Mouse (Mus musculus): ENCODE results near the gene Mis18a. TPM values are rescaled to one million over a fixed set of nuclear protein-coding genes. Genes with fewer than 3 reads are reported as not detected.

Gene Mis18a
- 50.1 and 50.9 TPM in 2 replicates for polyA plus RNA-seq (2014; fragmentation: Nextera tagmentation; extraction: Ambion mirVana)

- H3K9me3 ChIP-seq (ENCODE audit: control insufficient read depth, low read length) = peaks cover 4% of the 10 kb centered on the region; the same call in 1 of the 2 replicates
- ATAC-seq (ENCODE audit: low read depth) (peak; percentile 98), DNase-seq (ENCODE audit: low spot score) (peak; percentile 97)
- WGBS = 0% methylated on average over 44 of the region's 53 CpGs
- peak within 1 kb of the TSS; percentile 62 for H3K4me3 ChIP-seq (ENCODE audit: low read depth, low read length)
- no peaks in the 10 kb centered on the region for H3K27me3 ChIP-seq (replicated peaks; ENCODE audit: control insufficient read depth, insufficient read depth, low read length)
- peaks cover 4% of the 10 kb centered on the region; the same call in 1 of the 2 replicates for H3K4me1 ChIP-seq (ENCODE audit: control insufficient read depth, insufficient read depth, low read length)
- H3K4me2 ChIP-seq (ENCODE audit: low read depth, low read length) = peak within 1 kb of the TSS; percentile 93
- H3K36me3 ChIP-seq (ENCODE audit: control insufficient read depth, insufficient read depth, low read length) = peaks cover 14% of the 10 kb centered on the region
- peak within 1 kb of the TSS; percentile 80 for H3K9ac ChIP-seq (ENCODE audit: low read depth, low read length)
- H3K27ac ChIP-seq (replicated peaks; ENCODE audit: low read depth, low read length) = peak within 1 kb of the TSS; percentile 69
Measured at GRCm38 (mm10) chr16:90727233-90728115, at the start of gene Mis18a. Gene Mis18a (minus strand): TSS chr16:90727404.

GRCm38 (mm10) chr16:90775946-90776520 is 48.8 kb upstream of the Mis18a start:
- no peak overlapping the region; the same call in 1 of the 2 replicates for H3K9ac ChIP-seq (ENCODE audit: low read depth, low read length)
- 77% methylated on average over 10 of the region's 10 CpGs for WGBS

GRCm38 (mm10) chr16:90774646-90775045 is 47.4 kb upstream of the Mis18a start:
- H3K9me3 ChIP-seq (ENCODE audit: control insufficient read depth, low read length) = no peaks in the 10 kb centered on the region
- H3K4me3 ChIP-seq (ENCODE audit: low read depth, low read length) = no peak overlapping the region
- H3K36me3 ChIP-seq (ENCODE audit: control insufficient read depth, insufficient read depth, low read length) = peaks cover 95% of the 10 kb centered on the region
- DNase-seq (ENCODE audit: low spot score) (no peak), ATAC-seq (ENCODE audit: low read depth) (no peak)
- no peak overlapping the region for H3K9ac ChIP-seq (ENCODE audit: low read depth, low read length)
- 80% methylated on average over 6 of the region's 6 CpGs for WGBS
- H3K4me1 ChIP-seq (ENCODE audit: control insufficient read depth, insufficient read depth, low read length) = no peaks in the 10 kb centered on the region
- H3K27me3 ChIP-seq (replicated peaks; ENCODE audit: control insufficient read depth, insufficient read depth, low read length) = no peaks in the 10 kb centered on the region
- no peak overlapping the region for H3K4me2 ChIP-seq (ENCODE audit: low read depth, low read length)
- H3K27ac ChIP-seq (replicated peaks; ENCODE audit: low read depth, low read length) = no peak overlapping the region

More at GRCm38 (mm10) chr16:90775946-90776520, 48.8 kb upstream of the Mis18a start:
- DNase-seq (ENCODE audit: low spot score) (no peak), ATAC-seq (ENCODE audit: low read depth) (no peak)
- peaks cover 98% of the 10 kb centered on the region for H3K36me3 ChIP-seq (ENCODE audit: control insufficient read depth, insufficient read depth, low read length)
- H3K27ac ChIP-seq (replicated peaks; ENCODE audit: low read depth, low read length) = no peak overlapping the region
- no peaks in the 10 kb centered on the region for H3K27me3 ChIP-seq (replicated peaks; ENCODE audit: control insufficient read depth, insufficient read depth, low read length)
- H3K4me3 ChIP-seq (ENCODE audit: low read depth, low read length) = no peak overlapping the region
- no peaks in the 10 kb centered on the region for H3K9me3 ChIP-seq (ENCODE audit: control insufficient read depth, low read length)
- no peak overlapping the region for H3K4me2 ChIP-seq (ENCODE audit: low read depth, low read length)
- H3K4me1 ChIP-seq (ENCODE audit: control insufficient read depth, insufficient read depth, low read length) = no peaks in the 10 kb centered on the region

- Histone ChIP-seq H3K4me2 (ENCODE audit: low read depth, low read length) (no peak overlapping the region), H3K4me3 (ENCODE audit: low read depth, low read length) (no peak overlapping the region), H3K27ac (replicated peaks; ENCODE audit: low read depth, low read length) (no peak overlapping the region), H3K4me1 (ENCODE audit: control insufficient read depth, insufficient read depth, low read length) (no peaks in the 10 kb centered on the region), H3K9me3 (ENCODE audit: control insufficient read depth, low read length) (no peaks in the 10 kb centered on the region), H3K36me3 (ENCODE audit: control insufficient read depth, insufficient read depth, low read length) (peaks cover 95% of the 10 kb centered on the region), H3K27me3 (replicated peaks; ENCODE audit: control insufficient read depth, insufficient read depth, low read length) (no peaks in the 10 kb centered on the region), H3K9ac (ENCODE audit: low read depth, low read length) (no peak overlapping the region)
- DNase-seq (ENCODE audit: low spot score) = no peak
- 80% methylated on average over 12 of the region's 12 CpGs for WGBS
- no peak for ATAC-seq (ENCODE audit: low read depth)
Measured at GRCm38 (mm10) chr16:90774216-90774615, 47.0 kb upstream of the Mis18a start.

GRCm38 (mm10) chr16:90766919-90767454 is 39.8 kb upstream of the Mis18a start:
- no peak overlapping the region for H3K4me2 ChIP-seq (ENCODE audit: low read depth, low read length)
- H3K36me3 ChIP-seq (ENCODE audit: control insufficient read depth, insufficient read depth, low read length) = peaks cover 83% of the 10 kb centered on the region
- H3K27ac ChIP-seq (replicated peaks; ENCODE audit: low read depth, low read length) = no peak overlapping the region
- H3K9ac ChIP-seq (ENCODE audit: low read depth, low read length) = no peak overlapping the region
- no peak for DNase-seq (ENCODE audit: low spot score)
- 95% methylated on average over 15 of the region's 15 CpGs for WGBS
- ATAC-seq (ENCODE audit: low read depth) = no peak
- H3K4me1 ChIP-seq (ENCODE audit: control insufficient read depth, insufficient read depth, low read length) = no peaks in the 10 kb centered on the region
- H3K27me3 ChIP-seq (replicated peaks; ENCODE audit: control insufficient read depth, insufficient read depth, low read length) = no peaks in the 10 kb centered on the region
- H3K4me3 ChIP-seq (ENCODE audit: low read depth, low read length) = no peak overlapping the region
- no peaks in the 10 kb centered on the region for H3K9me3 ChIP-seq (ENCODE audit: control insufficient read depth, low read length)

- 87% methylated on average over 9 of the region's 9 CpGs for WGBS
Measured at GRCm38 (mm10) chr16:90765195-90765877, 38.1 kb upstream of the Mis18a start.

GRCm38 (mm10) chr16:90760515-90760914 is 33.3 kb upstream of the Mis18a start:
- peaks cover 64% of the 10 kb centered on the region for H3K36me3 ChIP-seq (ENCODE audit: control insufficient read depth, insufficient read depth, low read length)
- ATAC-seq (ENCODE audit: low read depth) = no peak

More at GRCm38 (mm10) chr16:90765195-90765877, 38.1 kb upstream of the Mis18a start:
- DNase-seq (ENCODE audit: low spot score) (peak; percentile 24), ATAC-seq (ENCODE audit: low read depth) (no peak)
- Histone ChIP-seq H3K36me3 (ENCODE audit: control insufficient read depth, insufficient read depth, low read length) (peaks cover 80% of the 10 kb centered on the region), H3K4me2 (ENCODE audit: low read depth, low read length) (no peak overlapping the region), H3K9ac (ENCODE audit: low read depth, low read length) (no peak overlapping the region), H3K27ac (replicated peaks; ENCODE audit: low read depth, low read length) (no peak overlapping the region), H3K4me1 (ENCODE audit: control insufficient read depth, insufficient read depth, low read length) (no peaks in the 10 kb centered on the region), H3K27me3 (replicated peaks; ENCODE audit: control insufficient read depth, insufficient read depth, low read length) (no peaks in the 10 kb centered on the region), H3K4me3 (ENCODE audit: low read depth, low read length) (no peak overlapping the region), H3K9me3 (ENCODE audit: control insufficient read depth, low read length) (no peaks in the 10 kb centered on the region)

GRCm38 (mm10) chr16:90759335-90759734 is 32.1 kb upstream of the Mis18a start:
- DNase-seq (ENCODE audit: low spot score) = no peak
- Histone ChIP-seq H3K27ac (replicated peaks; ENCODE audit: low read depth, low read length) (no peak overlapping the region), H3K4me1 (ENCODE audit: control insufficient read depth, insufficient read depth, low read length) (no peaks in the 10 kb centered on the region), H3K9ac (ENCODE audit: low read depth, low read length) (no peak overlapping the region), H3K9me3 (ENCODE audit: control insufficient read depth, low read length) (no peaks in the 10 kb centered on the region), H3K4me2 (ENCODE audit: low read depth, low read length) (no peak overlapping the region), H3K27me3 (replicated peaks; ENCODE audit: control insufficient read depth, insufficient read depth, low read length) (no peaks in the 10 kb centered on the region), H3K4me3 (ENCODE audit: low read depth, low read length) (no peak overlapping the region), H3K36me3 (ENCODE audit: control insufficient read depth, insufficient read depth, low read length) (peaks cover 66% of the 10 kb centered on the region)
- no peak for ATAC-seq (ENCODE audit: low read depth)
- WGBS = 66% methylated on average over 3 of the region's 3 CpGs

More at GRCm38 (mm10) chr16:90760515-90760914, 33.3 kb upstream of the Mis18a start:
- Histone ChIP-seq H3K4me1 (ENCODE audit: control insufficient read depth, insufficient read depth, low read length) (no peaks in the 10 kb centered on the region), H3K27me3 (replicated peaks; ENCODE audit: control insufficient read depth, insufficient read depth, low read length) (no peaks in the 10 kb centered on the region), H3K9me3 (ENCODE audit: control insufficient read depth, low read length) (no peaks in the 10 kb centered on the region), H3K9ac (ENCODE audit: low read depth, low read length) (no peak overlapping the region), H3K27ac (replicated peaks; ENCODE audit: low read depth, low read length) (no peak overlapping the region), H3K4me3 (ENCODE audit: low read depth, low read length) (no peak overlapping the region), H3K4me2 (ENCODE audit: low read depth, low read length) (no peak overlapping the region)
- WGBS = 78% methylated on average over 4 of the region's 4 CpGs
- no peak for DNase-seq (ENCODE audit: low spot score)
